Mouse (Mus musculus) frontal cortex, postnatal 36 days (tissue): ENCODE data around the gene Sphk1.

Experiments used
- DNase-seq, 2 experiments: peaks; one replicate each; pipeline ENCODE4 v3.0.0; 2022; ENCODE audit warnings: low spot score in 2 of 2

Gene Sphk1

GRCm38 (mm10) chr11:116575396-116575795 lies 44.7 kb downstream of the Sphk1 start:
- no peak for DNase-seq

DNA sequence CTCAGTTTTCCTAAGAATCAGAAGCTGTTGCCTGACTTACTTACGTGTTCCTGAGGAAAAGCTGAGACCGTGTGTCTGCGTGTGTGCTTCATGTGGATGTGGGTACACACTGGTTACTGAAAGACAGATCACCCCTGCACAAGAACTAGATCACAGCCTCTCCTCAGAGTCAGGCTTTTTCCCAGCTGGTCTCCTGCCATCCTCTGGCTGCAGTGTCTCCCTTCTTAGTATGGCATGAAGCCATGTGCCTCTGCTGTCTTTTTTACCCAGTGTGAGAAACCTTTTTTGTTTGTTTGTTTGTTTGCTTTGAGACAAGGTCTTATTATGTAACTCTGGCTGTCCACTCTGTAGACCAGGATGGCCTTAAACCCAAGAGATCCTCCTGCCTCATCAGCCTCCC lies 48.6 kb downstream of the Sphk1 start:
- DNase-seq, result no peak

DNA sequence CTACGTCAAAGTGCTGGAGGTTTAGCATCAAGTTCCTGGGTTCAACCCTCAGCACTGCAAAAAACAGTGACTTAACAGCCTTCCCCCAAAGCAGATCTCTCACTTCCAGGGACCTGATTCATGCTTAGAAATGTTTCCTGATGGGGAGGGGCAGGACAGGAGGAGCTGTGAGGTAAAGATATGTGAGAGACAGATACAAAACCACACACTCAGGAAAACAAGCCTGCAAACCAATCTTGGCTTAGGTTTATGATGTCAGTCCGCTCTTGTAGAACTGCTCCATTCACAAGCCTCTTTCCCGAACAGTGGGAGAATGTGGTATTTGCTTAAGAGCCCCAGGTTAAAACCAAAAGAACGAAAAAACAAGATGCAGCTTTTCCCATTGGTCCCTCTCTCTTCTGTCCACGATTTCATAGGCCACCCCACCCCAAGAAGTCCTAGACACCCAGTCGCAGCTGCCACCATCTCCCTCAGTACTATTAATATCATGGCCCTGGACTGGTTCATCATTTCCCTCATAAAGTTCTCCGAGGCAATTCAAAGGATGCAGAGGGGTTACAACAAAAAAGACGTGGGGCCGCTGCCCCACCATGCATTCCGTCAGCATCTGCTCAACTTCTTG lies 49.4 kb downstream of the Sphk1 start:
- no peak for DNase-seq

- DNase-seq, result peak; percentile 58 to 61
Measured at GRCm38 (mm10) chr11:116580711-116581375, 50.1 kb downstream of the Sphk1 start.

GRCm38 (mm10) chr11:116581376-116581814 lies 50.7 kb downstream of the Sphk1 start, which contains the start of gene Ube2o:
TSS of gene Ube2o (minus strand) at chr11:116581447.
- peak; percentile 82 to 86 for DNase-seq

DNA sequence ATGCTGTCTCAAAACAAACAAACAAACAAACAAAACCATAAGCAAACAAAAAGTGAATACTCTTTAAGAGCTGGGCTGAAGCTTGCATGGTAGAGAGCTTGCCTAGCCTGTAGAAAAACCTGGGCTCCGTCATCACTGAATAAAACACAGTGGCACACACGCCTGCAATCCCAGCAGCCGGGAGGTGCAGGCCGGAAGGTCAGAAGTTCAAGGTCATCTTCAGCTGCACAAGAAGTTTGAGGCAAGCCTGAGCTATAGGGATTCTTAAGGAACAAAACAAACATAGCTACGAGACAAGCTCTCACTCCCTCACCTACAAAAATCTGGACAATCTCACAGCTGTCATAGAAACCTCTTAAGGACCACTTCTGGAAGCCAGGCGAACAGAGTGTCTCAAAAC lies 55.0 kb downstream of the Sphk1 start:
- no peak for DNase-seq
